Mouse (Mus musculus) adipocyte (in vitro differentiated cells): Measurements from ENCODE around the gene L2hgdh.

ENCODE experiments used
- DNase-seq: peaks from one replicate; pipeline ENCODE4 v3.0.0-alpha.2; 2016; ENCODE audit warnings: low spot score

L2hgdh gene

GRCm38 (mm10) chr12:69724711-69725460 lies at the start of gene L2hgdh, which contains the start of gene Atp5s:
Gene L2hgdh (minus strand): TSS chr12:69724873.
Gene Atp5s (plus strand): TSS chr12:69724950.
- peak; percentile 96 for DNase-seq

DNA sequence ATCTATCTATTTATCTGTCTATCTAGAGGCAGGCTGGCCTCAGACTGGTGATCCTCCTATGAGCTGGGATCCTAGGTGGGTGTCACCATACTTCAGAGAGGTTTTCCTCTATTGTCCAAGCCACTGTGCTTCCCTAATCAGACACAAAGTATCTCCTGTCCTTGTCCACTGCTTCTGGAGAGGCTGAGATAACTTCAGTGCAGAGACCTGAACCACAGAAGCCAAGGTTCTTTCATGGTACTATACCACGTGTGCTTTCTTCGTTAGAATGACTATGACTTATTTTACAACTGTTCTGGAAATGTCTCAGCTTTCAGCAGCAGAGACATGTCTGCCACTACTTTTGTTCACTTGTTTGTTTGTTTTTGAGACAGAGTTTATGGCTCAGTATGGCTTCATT lies 44.2 kb upstream of the L2hgdh start:
- DNase-seq, result no peak

DNA sequence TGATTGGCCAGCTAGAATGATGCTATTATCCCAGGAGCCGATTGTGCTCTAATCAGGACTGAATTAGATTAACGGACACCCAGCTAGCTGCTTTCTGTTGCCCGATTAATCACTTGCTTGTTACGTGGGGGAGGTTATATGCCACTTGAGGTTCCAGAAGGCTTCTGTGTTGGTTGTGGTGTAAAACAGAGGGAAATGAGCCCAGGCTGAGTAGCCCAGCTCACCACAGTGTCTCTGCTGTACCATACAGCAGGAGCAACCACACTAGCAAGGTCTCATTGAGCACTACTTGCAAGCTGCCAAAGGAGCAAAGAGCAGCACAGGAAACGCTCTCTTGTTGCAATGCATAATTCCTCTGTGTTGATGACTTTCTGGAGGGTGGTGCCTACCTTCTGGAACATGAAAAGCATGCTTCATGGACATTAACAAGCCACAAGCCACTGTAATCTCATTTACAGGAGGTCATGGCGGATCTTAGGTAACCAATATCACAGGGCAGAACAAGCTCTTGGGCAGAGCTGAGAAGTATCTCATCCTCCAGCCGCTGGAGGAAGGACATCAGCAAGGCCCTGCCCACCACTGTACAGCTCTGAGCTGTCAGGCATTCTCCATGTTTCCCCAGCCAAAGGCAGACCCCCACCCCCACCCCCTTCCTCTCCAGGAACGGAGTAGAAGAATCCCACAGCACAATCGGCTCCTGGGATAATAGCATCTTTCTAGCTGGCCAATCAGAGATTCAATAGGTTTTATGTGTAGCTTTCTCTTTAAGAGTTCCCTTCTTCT lies 43.0 kb upstream of the L2hgdh start:
- no peak for DNase-seq

- no peak for DNase-seq
Measured at GRCm38 (mm10) chr12:69766185-69766904, 41.7 kb upstream of the L2hgdh start.

- DNase-seq, result no peak
Measured at GRCm38 (mm10) chr12:69765543-69765942, 40.9 kb upstream of the L2hgdh start.

- DNase-seq, result no peak
Measured at GRCm38 (mm10) chr12:69761603-69762002, 36.9 kb upstream of the L2hgdh start.

GRCm38 (mm10) chr12:69760743-69761406 lies 36.2 kb upstream of the L2hgdh start:
- DNase-seq, result no peak

DNA sequence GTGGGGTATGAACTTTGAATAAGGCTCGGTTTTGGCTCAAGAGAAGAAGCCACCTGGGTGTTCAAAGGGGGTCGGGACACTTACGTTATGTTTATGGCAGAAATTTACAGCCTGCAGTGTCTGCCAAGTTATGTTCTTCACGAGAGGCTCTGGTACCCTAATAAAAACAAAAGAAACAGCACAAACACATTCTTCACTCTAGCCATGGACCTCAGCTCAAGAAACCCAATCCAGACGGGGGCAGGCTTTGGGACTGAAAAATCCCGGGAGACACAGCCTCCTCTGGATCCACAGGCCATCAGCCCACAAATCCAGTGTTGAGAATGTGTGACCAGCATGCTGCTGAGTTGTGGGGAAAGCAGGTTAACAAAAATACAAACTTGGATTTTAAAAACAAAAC lies 35.3 kb upstream of the L2hgdh start:
- DNase-seq, result peak; percentile 40

DNA sequence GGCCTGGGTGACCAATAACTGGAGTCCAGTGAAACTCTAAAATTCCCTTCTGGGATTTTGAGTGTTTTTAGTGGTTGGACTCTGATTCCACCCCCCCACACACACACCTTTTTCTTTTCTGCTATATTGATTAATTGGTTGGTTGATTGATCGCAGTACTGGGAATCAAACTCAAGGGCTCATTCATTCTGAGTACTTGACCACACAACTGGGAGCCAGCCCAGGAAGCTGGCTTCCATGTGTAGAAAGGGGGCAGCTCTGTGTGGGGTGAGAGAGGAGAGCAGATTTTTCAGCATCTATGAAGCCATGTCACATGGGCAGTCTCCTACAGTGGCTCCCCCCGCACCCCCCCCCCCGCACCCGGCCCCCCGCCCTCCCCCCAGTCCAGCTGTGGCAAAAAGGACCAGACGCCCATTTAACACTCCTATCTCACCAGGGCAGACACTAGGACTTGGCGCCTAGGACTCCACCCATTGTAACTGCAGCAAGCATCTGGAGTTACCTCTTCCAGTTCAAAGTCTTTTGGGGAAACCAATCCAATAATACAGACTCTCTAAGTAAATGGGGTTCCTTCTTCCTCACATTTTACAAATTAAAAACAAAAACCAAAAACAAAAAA lies 34.7 kb upstream of the L2hgdh start:
- DNase-seq, result no peak

- peak; percentile 19 for DNase-seq
Measured at GRCm38 (mm10) chr12:69758221-69759185, 33.8 kb upstream of the L2hgdh start.

GRCm38 (mm10) chr12:69757418-69758141 lies 32.9 kb upstream of the L2hgdh start:
- peak; percentile 83 for DNase-seq

DNA sequence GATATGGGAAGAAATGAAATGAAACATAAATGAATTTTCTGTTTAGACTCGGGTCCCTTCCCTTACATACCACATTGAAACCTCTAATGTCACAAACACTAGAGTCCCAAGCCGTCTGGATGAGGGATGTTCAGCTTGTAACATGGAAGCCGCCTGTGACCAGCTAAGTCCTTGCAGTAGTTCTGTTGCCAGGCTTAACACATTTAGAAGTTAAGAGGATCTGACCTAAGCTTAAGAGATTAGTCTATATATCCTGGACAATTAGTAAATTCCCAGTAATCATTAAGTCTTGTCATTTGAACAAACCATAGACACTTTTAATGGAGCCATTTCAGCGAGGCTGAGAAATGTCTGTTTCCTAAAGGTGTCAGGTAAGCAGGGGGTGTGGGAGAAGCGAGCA lies 31.3 kb upstream of the L2hgdh start:
- DNase-seq, result no peak

DNA sequence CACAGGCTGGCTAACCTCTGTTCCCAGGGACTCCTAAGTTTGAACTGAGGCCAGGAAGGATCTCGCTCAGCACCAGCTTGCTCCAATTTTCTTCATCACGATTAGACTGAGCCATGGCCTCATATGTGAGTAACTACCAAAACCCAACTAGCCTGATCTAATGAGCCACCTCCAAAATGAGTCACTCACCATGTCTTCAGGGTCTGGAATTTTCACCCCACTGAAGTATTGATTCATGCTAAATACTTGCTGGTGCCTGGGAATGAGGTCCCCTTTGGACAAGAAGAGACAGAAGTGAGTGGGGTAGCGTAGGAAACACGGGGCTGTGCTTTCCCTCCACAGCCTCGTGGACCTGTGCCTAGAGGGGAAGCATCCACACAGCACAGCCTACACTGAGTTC lies 29.3 kb upstream of the L2hgdh start:
- no peak for DNase-seq

GRCm38 (mm10) chr12:69751864-69752341 lies 27.2 kb upstream of the L2hgdh start:
- DNase-seq, result no peak

DNA sequence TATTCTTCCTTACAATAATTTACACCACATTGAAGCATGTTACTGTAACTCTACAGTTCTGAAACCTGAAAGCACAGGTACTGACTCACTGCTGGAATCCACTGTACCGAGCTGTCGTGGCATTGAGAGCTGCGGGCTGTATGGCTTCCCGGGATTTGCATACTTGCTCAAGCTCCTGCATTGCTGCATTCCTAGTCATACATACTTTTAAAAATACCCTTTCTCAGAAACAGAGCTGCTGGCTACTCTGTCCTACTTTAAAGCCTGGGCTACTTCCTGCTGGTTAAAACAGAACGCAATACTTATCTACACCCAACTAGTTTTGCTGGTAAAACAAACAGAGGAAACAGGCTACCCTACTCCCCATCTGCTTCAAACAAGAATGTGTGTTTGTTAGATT lies 19.5 kb upstream of the L2hgdh start:
- DNase-seq, result no peak

- no peak for DNase-seq
Measured at GRCm38 (mm10) chr12:69741965-69742364, 17.3 kb upstream of the L2hgdh start.

GRCm38 (mm10) chr12:69733923-69734322 lies 9.2 kb upstream of the L2hgdh start:
- DNase-seq, result no peak

DNA sequence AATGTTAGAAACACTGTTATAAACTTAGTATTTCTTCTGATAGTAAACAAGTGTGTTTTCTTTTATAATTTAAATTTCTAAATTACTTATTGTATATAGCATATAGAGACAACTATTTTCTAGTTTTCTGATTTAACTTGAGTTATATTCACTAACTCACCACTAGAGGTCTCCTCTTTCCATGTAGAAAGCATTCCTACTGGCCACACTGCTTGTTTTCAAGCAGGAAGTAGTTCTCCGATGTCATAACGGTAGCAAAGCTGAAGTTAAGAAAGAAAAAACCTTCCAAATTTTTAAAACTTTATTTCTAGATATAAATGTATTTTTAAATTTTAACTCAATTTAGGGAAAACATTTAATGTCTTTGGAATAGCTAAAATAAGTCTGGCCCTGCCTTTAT lies 8.8 kb upstream of the L2hgdh start:
- DNase-seq, result peak; percentile 60

GRCm38 (mm10) chr12:69732221-69732620 lies 7.5 kb upstream of the L2hgdh start:
- no peak for DNase-seq

DNA sequence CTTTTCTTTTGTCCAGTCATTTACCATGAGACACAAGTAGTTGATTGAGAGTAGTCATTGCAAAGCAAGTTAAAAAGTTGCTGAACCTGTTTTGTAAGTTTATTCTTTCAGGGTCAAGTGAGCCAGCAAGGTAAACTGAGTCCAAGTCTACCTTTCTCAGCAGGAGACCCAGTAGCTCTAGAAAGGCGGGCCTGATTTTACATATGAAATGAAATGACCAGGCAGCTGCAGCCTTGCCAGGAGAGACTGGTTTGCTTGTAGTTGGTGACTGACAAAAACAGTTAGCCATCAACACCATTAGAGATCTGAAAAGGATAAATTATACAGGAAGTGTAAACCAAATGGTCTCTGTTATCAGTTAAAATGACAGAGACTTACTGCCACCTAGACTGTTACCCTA lies 5.6 kb upstream of the L2hgdh start:
- no peak for DNase-seq
